Mouse (Mus musculus): Measurements from ENCODE around the gene Uqcrfs1. TPM values are rescaled to one million over a fixed set of nuclear protein-coding genes. Genes with fewer than 3 reads are reported as not detected.

Gene Uqcrfs1
- polyA plus RNA-seq, 1 experiment from 2014 or later: 273 TPM

GRCm38 (mm10) chr13:30523246-30523891 is 21.8 kb downstream of the Uqcrfs1 start:
- 94% methylated on average over 5 of the region's 5 CpGs for WGBS
- no peak for DNase-seq (ENCODE audit: low spot score)

GRCm38 (mm10) chr13:30521282-30521902 is 23.8 kb downstream of the Uqcrfs1 start:
- H3K27ac ChIP-seq (ENCODE audit: low read depth, low read length): no peak overlapping the region
- H3K36me3 ChIP-seq (ENCODE audit: control insufficient read depth, insufficient read depth, low read length): no peaks in the 10 kb centered on the region
- no peaks in the 10 kb centered on the region for H3K4me1 ChIP-seq (ENCODE audit: control insufficient read depth, insufficient read depth, low read length)
- no peaks in the 10 kb centered on the region for H3K27me3 ChIP-seq (replicated peaks; ENCODE audit: control insufficient read depth, insufficient read depth, low read length)
- ATAC-seq: no peak
- H3K9me3 ChIP-seq (replicated peaks; ENCODE audit: control insufficient read depth, low read length): no peaks in the 10 kb centered on the region
- no peak for DNase-seq (ENCODE audit: low spot score)
- H3K4me2 ChIP-seq (ENCODE audit: low read length): no peak overlapping the region
- H3K9ac ChIP-seq (ENCODE audit: low read length): no peak overlapping the region
- no peak overlapping the region for H3K4me3 ChIP-seq (ENCODE audit: low read depth, low read length)
- 77% methylated on average over 16 of the region's 16 CpGs for whole genome bisulfite sequencing

More at GRCm38 (mm10) chr13:30523246-30523891, 21.8 kb downstream of the Uqcrfs1 start:
- no peak overlapping the region for H3K9ac ChIP-seq (ENCODE audit: low read length)
- H3K27me3 ChIP-seq (replicated peaks; ENCODE audit: control insufficient read depth, insufficient read depth, low read length): no peaks in the 10 kb centered on the region
- no peak for ATAC-seq
- no peaks in the 10 kb centered on the region for H3K36me3 ChIP-seq (ENCODE audit: control insufficient read depth, insufficient read depth, low read length)
- H3K4me3 ChIP-seq (ENCODE audit: low read depth, low read length): no peak overlapping the region
- H3K9me3 ChIP-seq (replicated peaks; ENCODE audit: control insufficient read depth, low read length): no peaks in the 10 kb centered on the region
- no peaks in the 10 kb centered on the region for H3K4me1 ChIP-seq (ENCODE audit: control insufficient read depth, insufficient read depth, low read length)
- no peak overlapping the region for H3K4me2 ChIP-seq (ENCODE audit: low read length)
- H3K27ac ChIP-seq (ENCODE audit: low read depth, low read length): no peak overlapping the region

GRCm38 (mm10) chr13:30518191-30518590 is 27.0 kb downstream of the Uqcrfs1 start:
- ATAC-seq: no peak
- DNase-seq (ENCODE audit: low spot score): no peak

GRCm38 (mm10) chr13:30507651-30508050 is 37.5 kb downstream of the Uqcrfs1 start:
- no peak overlapping the region for H3K4me3 ChIP-seq (ENCODE audit: low read depth, low read length)
- H3K36me3 ChIP-seq (ENCODE audit: control insufficient read depth, insufficient read depth, low read length): no peaks in the 10 kb centered on the region
- no peak overlapping the region for H3K9ac ChIP-seq (ENCODE audit: low read length)
- no peaks in the 10 kb centered on the region for H3K27me3 ChIP-seq (replicated peaks; ENCODE audit: control insufficient read depth, insufficient read depth, low read length)
- no peak overlapping the region for H3K4me2 ChIP-seq (ENCODE audit: low read length)
- ATAC-seq (no peak), DNase-seq (ENCODE audit: low spot score) (no peak)
- no peak overlapping the region for H3K27ac ChIP-seq (ENCODE audit: low read depth, low read length)
- no peaks in the 10 kb centered on the region for H3K4me1 ChIP-seq (ENCODE audit: control insufficient read depth, insufficient read depth, low read length)
- no peaks in the 10 kb centered on the region for H3K9me3 ChIP-seq (replicated peaks; ENCODE audit: control insufficient read depth, low read length)
- WGBS: 86% methylated on average over 4 of the region's 4 CpGs

More at GRCm38 (mm10) chr13:30518191-30518590, 27.0 kb downstream of the Uqcrfs1 start:
- no peaks in the 10 kb centered on the region for H3K9me3 ChIP-seq (replicated peaks; ENCODE audit: control insufficient read depth, low read length)
- H3K36me3 ChIP-seq (ENCODE audit: control insufficient read depth, insufficient read depth, low read length): no peaks in the 10 kb centered on the region
- H3K27me3 ChIP-seq (replicated peaks; ENCODE audit: control insufficient read depth, insufficient read depth, low read length): no peaks in the 10 kb centered on the region
- no peak overlapping the region for H3K4me2 ChIP-seq (ENCODE audit: low read length)
- no peak overlapping the region for H3K27ac ChIP-seq (ENCODE audit: low read depth, low read length)
- H3K4me3 ChIP-seq (ENCODE audit: low read depth, low read length): no peak overlapping the region
- H3K4me1 ChIP-seq (ENCODE audit: control insufficient read depth, insufficient read depth, low read length): no peaks in the 10 kb centered on the region
- no peak overlapping the region for H3K9ac ChIP-seq (ENCODE audit: low read length)

- no peaks in the 10 kb centered on the region for H3K36me3 ChIP-seq (ENCODE audit: control insufficient read depth, insufficient read depth, low read length)
- whole genome bisulfite sequencing: 44% methylated on average over 7 of the region's 7 CpGs
- no peaks in the 10 kb centered on the region for H3K9me3 ChIP-seq (replicated peaks; ENCODE audit: control insufficient read depth, low read length)
- H3K4me2 ChIP-seq (ENCODE audit: low read length): no peak overlapping the region
- ATAC-seq (peak; percentile 32; the same call in 1 of the 2 replicates), DNase-seq (ENCODE audit: low spot score) (peak; percentile 59)
- H3K4me3 ChIP-seq (ENCODE audit: low read depth, low read length): no peak overlapping the region
- no peaks in the 10 kb centered on the region for H3K27me3 ChIP-seq (replicated peaks; ENCODE audit: control insufficient read depth, insufficient read depth, low read length)
- no peak overlapping the region for H3K27ac ChIP-seq (ENCODE audit: low read depth, low read length)
- no peak overlapping the region for H3K9ac ChIP-seq (ENCODE audit: low read length)
- no peaks in the 10 kb centered on the region for H3K4me1 ChIP-seq (ENCODE audit: control insufficient read depth, insufficient read depth, low read length)
Measured at GRCm38 (mm10) chr13:30501860-30502395, 43.2 kb downstream of the Uqcrfs1 start.

Other genes starting within 250 kb of the Uqcrfs1 start
- 1.2 and 1.3 TPM in 2 replicates for gene Agtr1a, start 208.9 kb downstream of the Uqcrfs1 start, polyA plus RNA-seq (2014; fragmentation: Nextera tagmentation; extraction: Ambion mirVana)
- 11.5 and 13.1 TPM in 2 replicates for gene Dusp22, start 114.6 kb upstream of the Uqcrfs1 start, polyA plus RNA-seq (2014; fragmentation: Nextera tagmentation; extraction: Ambion mirVana)
- gene Irf4, start 203.9 kb upstream of the Uqcrfs1 start, polyA plus RNA-seq (2014; fragmentation: Nextera tagmentation; extraction: Ambion mirVana): 0.04 and 0.10 TPM in 2 replicates

All from forebrain, embryonic 14.5 days (tissue).